Mouse (Mus musculus) lung, embryonic 14.5 days (tissue): ENCODE data around the gene Tango6. TPM values are rescaled to one million over a fixed set of nuclear protein-coding genes. Genes with fewer than 3 reads are reported as not detected.

Experiments
- ATAC-seq: fragments of 200-750 bp; cut with Nextera tagmentation; 2 replicates; pipeline ENCODE4 v1.8.0; 2017; ENCODE audit warnings: mild to moderate bottlenecking, moderate TSS enrichment, moderate library complexity; ENCODE audit not compliant: insufficient read depth
- DNase-seq: peaks from one replicate; pipeline ENCODE4 v3.0.0-alpha.2; 2015
- H3K27ac ChIP-seq: fragments of 300-500 bp; sonication (generic); 2 replicates; pipeline ENCODE4 v1.5.1; 2014; ENCODE audit warnings: low read depth, mild to moderate bottlenecking, moderate library complexity
- H3K27me3 ChIP-seq: fragments of 300-500 bp; sonication (generic); 2 replicates; pipeline ENCODE4 v1.6.1; 2014; ENCODE audit warnings: low read length, control low read depth; ENCODE audit not compliant: insufficient read depth
- H3K36me3 ChIP-seq: fragments of 300-500 bp; sonication (generic); 2 replicates; pipeline ENCODE4 v1.6.1; 2014; ENCODE audit warnings: control low read depth; ENCODE audit not compliant: insufficient read depth
- H3K4me1 ChIP-seq: fragments of 300-500 bp; sonication (generic); 2 replicates; pipeline ENCODE4 v1.6.1; 2014; ENCODE audit warnings: antibody characterized with exemption, control low read depth; ENCODE audit not compliant: insufficient read depth
- H3K4me2 ChIP-seq: fragments of 300-500 bp; sonication (generic); 2 replicates; pipeline ENCODE4 v1.6.1; 2014; ENCODE audit warnings: mild to moderate bottlenecking
- H3K4me3 ChIP-seq: fragments of 300-500 bp; sonication (generic); 2 replicates; pipeline ENCODE4 v1.5.1; 2014; ENCODE audit warnings: low read depth, low read length
- H3K9ac ChIP-seq: fragments of 300-500 bp; sonication (generic); 2 replicates; pipeline ENCODE4 v1.6.1; 2014
- H3K9me3 ChIP-seq: fragments of 300-500 bp; sonication (generic); 2 replicates; pipeline ENCODE4 v1.6.1; 2016; ENCODE audit warnings: low read depth, low read length, control low read depth
- CTCF ChIP-seq: IDR thresholded peaks from 2 replicates; pipeline ENCODE4 v1.5.1; 2016; ENCODE audit warnings: antibody characterized with exemption, low read depth
- WGBS: fragments of 180-500 bp; shearing (Covaris S2); extraction: QIAGEN DNeasy Blood & Tissue Kit; methylation state at CpG from one replicate; pipeline ENCODE4 v1.1.7; 2014; 5-methylcytosine and 5-hydroxymethylcytosine counted together
- polyA plus RNA-seq: library from polyadenylated mRNA; unstranded; fragments of >200 nt; fragmentation: Nextera tagmentation; extraction: Ambion mirVana; gene quantifications from 2 replicates; pipeline ENCODE4 v1.2.1, GENCODE M21; 2014

Gene Tango6
- polyA plus RNA-seq, 1 experiment from 2014 or later = 12.6 TPM

GRCm38 (mm10) chr8:106892210-106892805 lies 209.4 kb downstream of the Tango6 start:
- H3K36me3 ChIP-seq = peaks cover 23% of the 10 kb centered on the region
- no peaks in the 10 kb centered on the region for H3K9me3 ChIP-seq
- ATAC-seq (peak; percentile 19; the same call in 1 of the 2 replicates), DNase-seq (peak; percentile 66)
- under 1% methylated on average over 15 of the region's 15 CpGs for WGBS
- H3K4me1 ChIP-seq = peaks cover 11% of the 10 kb centered on the region; the same call in 1 of the 2 replicates
- H3K27me3 ChIP-seq = no peaks in the 10 kb centered on the region
- peak overlapping the region; percentile 94 for H3K4me3 ChIP-seq
- peak overlapping the region; percentile 97 for H3K9ac ChIP-seq
- TF ChIP-seq CTCF = no peak
- peak overlapping the region; percentile 81 for H3K4me2 ChIP-seq
- peak overlapping the region; percentile 96 for H3K27ac ChIP-seq

- under 1% methylated on average over 57 of the region's 57 CpGs for WGBS
- H3K9me3 ChIP-seq = no peaks in the 10 kb centered on the region
Measured at GRCm38 (mm10) chr8:106892806-106893451, 210.1 kb downstream of the Tango6 start.

GRCm38 (mm10) chr8:106893481-106894156 lies 210.8 kb downstream of the Tango6 start, which contains the start of gene Utp4:
Gene Utp4, plus strand, starts transcription at chr8:106893636.
- no peak for TF ChIP-seq CTCF
- no peaks in the 10 kb centered on the region for H3K27me3 ChIP-seq
- under 1% methylated on average over 62 of the region's 63 CpGs for WGBS
- ATAC-seq = peak; percentile 95
- H3K36me3 ChIP-seq = peaks cover 36% of the 10 kb centered on the region
- H3K9ac ChIP-seq = peak within 1 kb of the TSS; percentile 97
- H3K9me3 ChIP-seq = no peaks in the 10 kb centered on the region
- peak within 1 kb of the TSS; percentile 81 for H3K4me2 ChIP-seq
- peaks cover 11% of the 10 kb centered on the region; the same call in 1 of the 2 replicates for H3K4me1 ChIP-seq
- H3K4me3 ChIP-seq = peak within 1 kb of the TSS; percentile 94
- peak within 1 kb of the TSS; percentile 96 for H3K27ac ChIP-seq
- DNase-seq = peak; percentile 95

More at GRCm38 (mm10) chr8:106892806-106893451, 210.1 kb downstream of the Tango6 start:
- H3K36me3 ChIP-seq = peaks cover 29% of the 10 kb centered on the region
- peak overlapping the region; percentile 94 for H3K4me3 ChIP-seq
- H3K4me2 ChIP-seq = peak overlapping the region; percentile 81
- DNase-seq (peak; percentile 68), ATAC-seq (peak; percentile 81)
- no peaks in the 10 kb centered on the region for H3K27me3 ChIP-seq
- peak overlapping the region; percentile 97 for H3K9ac ChIP-seq
- TF ChIP-seq CTCF = no peak
- peak overlapping the region; percentile 96 for H3K27ac ChIP-seq
- peaks cover 11% of the 10 kb centered on the region; the same call in 1 of the 2 replicates for H3K4me1 ChIP-seq

- no peak for TF ChIP-seq CTCF
- H3K9ac ChIP-seq = no peak overlapping the region
- H3K4me2 ChIP-seq = no peak overlapping the region
- 0 out of 2 replicates have a peak, but pooled peaks cover under 1% of the 10 kb centered on the region for H3K4me1 ChIP-seq
- no peaks in the 10 kb centered on the region for H3K27me3 ChIP-seq
- no peak overlapping the region for H3K4me3 ChIP-seq
- DNase-seq (no peak), ATAC-seq (no peak)
- no peak overlapping the region for H3K27ac ChIP-seq
- 81% methylated on average over 5 of the region's 5 CpGs for WGBS
- H3K9me3 ChIP-seq = no peaks in the 10 kb centered on the region
- H3K36me3 ChIP-seq = peaks cover 91% of the 10 kb centered on the region
Measured at GRCm38 (mm10) chr8:106899473-106899872, 216.6 kb downstream of the Tango6 start.

Other genes starting within 250 kb of the Tango6 start
- gene 6030452D12Rik, start 182.5 kb upstream of the Tango6 start, polyA plus RNA-seq = not detected in 2 replicates
- gene Cdh3, start 172.2 kb upstream of the Tango6 start, polyA plus RNA-seq = 13.9 and 15.5 TPM in 2 replicates
- gene Gm10073, start 109.6 kb upstream of the Tango6 start, polyA plus RNA-seq = 10.1 and 11.4 TPM in 2 replicates
- gene Cdh1, start 79.7 kb upstream of the Tango6 start, polyA plus RNA-seq = 85.3 and 89.8 TPM in 2 replicates
- gene Has3, start 187.2 kb downstream of the Tango6 start, polyA plus RNA-seq = 0.28 and 0.39 TPM in 2 replicates
- gene Utp4, start 210.6 kb downstream of the Tango6 start, polyA plus RNA-seq = 79.2 and 80.4 TPM in 2 replicates